Mouse (Mus musculus): ENCODE data around the gene Pcif1.

Pcif1 gene

DNA sequence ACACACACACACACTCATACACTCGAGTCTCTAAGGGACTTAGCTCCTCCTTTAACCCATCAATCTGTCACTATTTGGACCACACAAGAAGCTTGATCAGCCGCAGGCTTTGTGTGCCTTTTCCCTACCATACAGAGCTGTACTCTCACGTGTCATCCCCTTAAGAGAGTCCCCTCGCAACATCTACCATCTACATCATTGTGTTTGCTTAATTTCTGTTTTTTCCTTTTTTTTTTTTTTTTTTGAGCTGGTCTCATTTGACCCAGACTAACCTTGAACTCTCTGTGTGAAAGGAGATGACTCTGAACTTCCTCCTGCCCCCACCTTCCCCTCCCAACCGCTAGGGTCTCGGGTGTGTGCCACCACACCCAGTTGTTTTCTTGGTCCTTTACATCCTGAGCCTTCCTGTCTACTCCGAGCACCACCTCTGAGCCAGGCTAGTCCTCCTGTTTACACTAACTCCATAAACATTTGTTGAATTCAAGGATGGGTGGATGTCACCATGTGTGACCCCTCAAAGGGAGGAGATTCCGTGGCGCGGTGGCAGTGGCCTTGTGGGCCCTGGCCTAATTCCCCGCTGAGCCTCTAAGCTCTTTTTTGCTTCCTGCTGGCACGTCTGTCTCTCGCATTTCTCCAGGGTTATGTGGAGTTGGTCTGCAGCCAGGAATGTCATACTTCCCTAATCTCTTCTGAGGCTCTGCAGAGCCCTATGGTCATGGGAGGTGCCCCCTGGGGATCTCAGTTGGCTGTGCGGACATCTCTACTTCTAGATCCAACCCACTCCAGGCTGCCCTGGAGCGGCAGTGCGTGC, 12.2 kb upstream of the Pcif1 start:
- in situ Hi-C loops (cut with MboI), result no loop called here

DNA sequence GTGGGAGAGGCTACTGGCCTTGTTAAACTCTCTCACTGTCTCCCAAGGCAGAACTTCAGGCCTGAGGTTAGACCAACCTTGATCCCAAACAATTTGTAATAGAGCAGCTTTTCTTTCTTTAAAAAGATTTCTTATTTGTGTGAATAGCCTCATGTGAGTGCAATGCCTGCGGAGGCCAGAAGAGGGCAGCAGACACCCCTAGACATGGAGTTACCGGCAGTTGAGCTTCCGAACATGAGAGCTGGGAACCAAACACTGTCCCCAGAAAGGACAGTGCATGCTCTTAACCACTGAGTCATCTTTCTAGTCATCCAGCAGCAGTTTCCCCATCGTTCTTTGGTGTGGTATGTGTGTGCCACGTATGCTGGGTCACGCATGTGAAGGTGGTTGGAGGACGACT, 11.5 kb upstream of the Pcif1 start:
- in situ Hi-C loops (cut with MboI), result no loop called here

DNA sequence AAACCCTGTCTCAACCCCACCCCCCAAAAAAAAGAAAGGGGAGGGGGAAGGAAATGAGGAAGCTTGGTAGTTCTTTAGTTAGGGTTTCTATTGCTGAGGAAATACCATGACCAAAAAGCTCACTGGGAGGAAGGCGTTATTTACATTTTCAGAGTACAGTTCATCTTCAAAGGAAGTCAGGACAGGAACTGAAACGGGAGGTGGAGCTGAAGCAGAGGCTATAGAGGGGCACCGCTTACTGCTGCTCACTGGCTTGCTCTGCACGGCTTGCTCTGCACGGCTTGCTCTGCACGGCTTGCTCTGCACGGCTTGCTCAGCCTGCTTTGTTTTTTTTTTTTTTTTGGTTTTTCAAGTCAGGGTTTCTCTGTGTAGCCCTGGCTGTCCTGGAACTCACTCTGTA, 10.6 kb upstream of the Pcif1 start:
- in situ Hi-C loops (cut with MboI), result no loop called here

GRCm38 (mm10) chr2:164871602-164872303, 7.4 kb upstream of the Pcif1 start:
- in situ Hi-C loops (cut with MboI), result no loop called here

GRCm38 (mm10) chr2:164873621-164874020, 5.5 kb upstream of the Pcif1 start:
- in situ Hi-C loops (cut with MboI), result no loop called here

GRCm38 (mm10) chr2:164874239-164874769, 4.8 kb upstream of the Pcif1 start:
- in situ Hi-C loops (cut with MboI), result no loop called here

DNA sequence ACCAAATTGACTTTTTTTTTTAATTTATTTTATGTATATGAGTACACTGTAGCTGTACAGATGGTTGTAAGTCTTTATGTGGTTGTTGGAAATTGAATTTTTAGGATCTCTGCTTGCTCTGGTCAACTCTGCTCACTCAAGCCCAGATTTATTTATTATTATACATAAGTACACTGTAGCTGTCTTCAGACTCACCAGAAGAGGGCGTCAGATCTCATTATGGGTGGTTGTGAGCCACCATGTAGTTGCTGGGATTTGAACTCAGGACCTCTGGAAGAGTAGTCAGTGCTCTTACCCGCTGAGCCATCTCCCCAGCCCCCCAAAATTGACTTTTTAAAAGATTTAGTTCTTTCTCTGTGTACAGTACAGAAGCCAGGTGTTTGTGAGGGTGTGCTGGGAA, 3.5 kb upstream of the Pcif1 start:
- in situ Hi-C loops (cut with MboI), result loop anchor here (5.0 kb wide), 1 partner anchor 43 kb away; the partner anchor contains the start of genes Ctsa and Neurl2

DNA sequence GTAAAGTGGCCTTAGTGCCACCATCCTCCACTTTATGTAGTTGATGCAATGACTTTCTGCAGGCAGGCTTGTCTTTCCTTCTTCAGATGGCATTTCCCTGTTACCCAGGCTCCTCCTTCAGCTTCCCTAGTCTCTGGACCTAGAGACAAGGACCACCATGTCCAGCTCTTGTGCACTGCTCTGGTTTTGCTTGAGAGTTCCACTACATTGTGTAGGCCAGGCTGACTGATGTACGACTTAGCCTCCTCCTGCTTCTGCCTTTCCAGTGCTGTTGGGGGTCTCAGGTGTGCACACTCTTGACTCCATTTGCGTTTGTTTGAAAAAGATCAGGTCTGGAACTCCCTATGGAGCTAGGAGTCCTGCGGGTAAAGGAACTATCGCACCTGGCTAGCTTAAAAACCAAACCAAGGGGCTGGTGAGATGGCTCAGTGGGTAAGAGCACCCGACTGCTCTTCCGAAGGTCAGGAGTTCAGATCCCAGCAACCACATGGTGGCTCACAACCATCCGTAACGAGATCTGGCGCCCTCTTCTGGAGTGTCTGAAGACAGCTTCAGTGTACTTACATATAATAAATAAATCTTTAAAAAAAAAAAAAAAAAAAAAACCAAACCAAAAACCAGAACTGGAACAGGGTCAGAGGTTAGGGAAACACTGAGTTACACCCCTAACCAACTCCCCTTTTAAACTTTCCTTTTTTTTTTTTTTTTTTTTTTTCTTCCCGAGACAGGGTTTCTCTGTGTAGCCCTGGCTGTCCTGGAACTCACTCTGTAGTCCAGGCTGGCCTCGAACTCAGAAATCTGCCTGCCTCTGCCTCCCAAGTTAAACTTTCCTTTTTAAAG, 1.5 kb upstream of the Pcif1 start:
- in situ Hi-C loops (cut with MboI), result loop anchor here (5.0 kb wide), 1 partner anchor 45 kb away; the partner anchor contains the start of genes Ctsa and Neurl2

GRCm38 (mm10) chr2:164878509-164879227, 436 bp upstream of the Pcif1 start:
- in situ Hi-C loops (cut with MboI), result loop anchor here (5.0 kb wide), 1 partner anchor 46 kb away; the partner anchor contains the start of genes Ctsa and Neurl2

- in situ Hi-C loops (cut with MboI), result loop anchor here (5.0 kb wide), 1 partner anchor 47 kb away; the partner anchor contains the start of genes Ctsa and Neurl2
Measured at GRCm38 (mm10) chr2:164879568-164880277, 619 bp downstream of the Pcif1 start.

- in situ Hi-C loops (cut with MboI), result no loop called here
Measured at GRCm38 (mm10) chr2:164882619-164883018, 3.5 kb downstream of the Pcif1 start.

DNA sequence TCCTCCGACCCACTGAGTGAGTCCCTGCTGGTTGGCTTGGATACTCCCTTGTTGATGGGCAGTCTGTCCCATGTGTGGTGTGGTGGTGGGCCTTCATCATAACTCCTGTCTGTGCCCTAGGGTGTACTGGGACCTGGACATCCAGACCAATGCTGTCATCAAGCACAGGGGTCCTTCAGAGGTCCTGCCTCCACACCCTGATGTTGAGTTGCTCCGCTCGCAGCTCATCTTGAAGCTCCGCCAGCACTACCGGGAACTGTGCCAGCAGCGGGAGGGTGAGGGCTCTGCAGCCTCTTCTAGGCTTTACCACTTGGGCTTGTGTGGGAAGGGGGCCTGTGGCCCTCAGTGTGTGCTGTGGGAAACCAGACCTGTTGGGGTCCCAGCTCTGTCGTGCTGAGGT, 6.7 kb downstream of the Pcif1 start:
- in situ Hi-C loops (cut with MboI), result no loop called here

DNA sequence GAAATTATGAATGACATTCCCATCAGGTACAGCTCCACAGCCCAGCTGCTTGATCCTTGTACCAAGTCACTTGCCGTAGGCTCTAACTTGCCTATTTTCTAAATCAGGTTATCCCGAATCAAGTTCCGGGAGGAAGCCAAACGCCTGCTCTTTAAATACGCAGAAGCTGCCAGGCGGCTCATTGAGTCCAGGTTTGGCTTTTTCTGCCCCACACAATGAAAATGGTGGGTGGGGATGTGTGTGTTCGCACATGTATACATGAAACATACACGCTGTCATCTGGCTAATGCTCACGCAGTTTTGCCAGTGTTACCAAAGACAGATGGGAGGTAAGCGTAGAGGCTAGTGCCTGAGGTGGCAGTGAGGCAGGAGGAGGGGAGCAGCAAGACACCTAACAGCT, 7.5 kb downstream of the Pcif1 start:
- in situ Hi-C loops (cut with MboI), result no loop called here

- in situ Hi-C loops (cut with MboI), result no loop called here
Measured at GRCm38 (mm10) chr2:164888996-164889395, 9.9 kb downstream of the Pcif1 start.

- in situ Hi-C loops (cut with MboI), result no loop called here
Measured at GRCm38 (mm10) chr2:164889960-164890359, 10.9 kb downstream of the Pcif1 start.

- in situ Hi-C loops (cut with MboI), result no loop called here
Measured at GRCm38 (mm10) chr2:164890411-164891049, 11.4 kb downstream of the Pcif1 start.

- in situ Hi-C loops (cut with MboI), result no loop called here
Measured at GRCm38 (mm10) chr2:164891056-164891834, 12.1 kb downstream of the Pcif1 start.

GRCm38 (mm10) chr2:164891908-164892695, 13.0 kb downstream of the Pcif1 start:
- in situ Hi-C loops (cut with MboI), result no loop called here
